Mouse (Mus musculus) megakaryocyte-erythroid progenitor cell, adult 5 weeks (primary cell): Measurements from ENCODE around the gene Atrn. TPM values are rescaled to one million over a fixed set of nuclear protein-coding genes. Genes with fewer than 3 reads are reported as not detected.

Experiments
- polyA plus RNA-seq: library from polyadenylated mRNA; stranded (reverse); fragments of >175 nt; gene quantifications from 2 replicates; pipeline ENCODE4 v1.2.3, GENCODE M21; 2012

The Atrn gene
- polyA plus RNA-seq: 3.7 and 4.0 TPM in 2 replicates

DNA sequence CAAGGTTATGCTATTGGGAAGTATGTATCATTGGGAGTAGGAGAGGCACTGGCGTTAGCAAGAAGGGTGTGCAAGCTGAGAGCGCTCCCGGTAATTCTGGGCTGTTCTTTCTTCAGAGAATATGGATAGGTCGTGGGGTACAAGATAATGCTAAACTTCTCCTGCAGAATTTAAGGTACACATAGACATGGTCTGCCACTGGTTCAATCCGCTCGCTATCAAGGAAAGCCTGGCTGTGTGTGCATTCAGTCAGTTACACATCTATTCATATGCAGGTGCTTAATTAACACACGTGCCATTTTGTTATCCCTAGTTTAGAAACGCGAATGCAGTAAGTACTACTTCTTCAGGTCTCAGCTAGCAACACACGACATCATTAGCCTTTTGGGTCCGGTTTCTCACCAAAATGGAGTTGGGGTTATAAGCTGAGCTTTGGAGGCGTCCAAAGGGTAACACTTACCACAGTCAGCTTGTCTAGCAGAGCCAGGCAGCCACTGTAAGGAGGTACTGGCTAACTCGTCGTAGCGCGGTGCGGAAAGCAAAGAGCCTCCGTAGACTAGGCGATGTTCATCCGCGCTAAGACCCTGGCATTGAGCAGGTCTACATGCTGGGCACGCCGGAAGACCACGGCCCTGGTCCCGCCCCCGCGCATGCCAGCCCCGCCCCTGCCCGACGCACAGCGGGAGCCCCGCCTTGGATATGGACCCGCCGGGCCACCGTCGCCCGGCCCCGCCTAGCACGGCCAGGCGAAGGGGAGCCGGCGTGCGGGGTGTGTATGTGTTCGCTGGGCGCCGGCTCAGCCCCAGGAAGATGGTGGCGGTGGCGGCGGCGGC is at the start of gene Atrn, which contains the start of gene 4930402H24Rik:
Gene Atrn (plus strand): TSS at position 745 of the 833 bp plus-strand sequence.
Gene 4930402H24Rik (minus strand): TSS at position 656 of the 833 bp plus-strand sequence.

GRCm38 (mm10) chr2:131042988-131043387 is 136.7 kb downstream of the Atrn start, which contains the start of gene Gfra4:
Gene Gfra4, minus strand, starts transcription at chr2:131043088.

GRCm38 (mm10) chr2:131063404-131063864 is 157.1 kb downstream of the Atrn start, which contains the start of gene Adam33:
Gene Adam33, minus strand, starts transcription at chr2:131063814.

Other genes starting within 250 kb of the Atrn start
- gene Ddrgk1, start 241.8 kb upstream of the Atrn start, polyA plus RNA-seq: 102 and 134 TPM in 2 replicates
- gene Itpa, start 238.9 kb upstream of the Atrn start, polyA plus RNA-seq: 5.6 and 6.6 TPM in 2 replicates
- 0.20 and 0.22 TPM in 2 replicates for gene Slc4a11, start 209.0 kb upstream of the Atrn start, polyA plus RNA-seq
- gene 4930402H24Rik, start 89 bp upstream of the Atrn start, polyA plus RNA-seq: 2.5 and 5.1 TPM in 2 replicates
- gene Gfra4, start 136.6 kb downstream of the Atrn start, polyA plus RNA-seq: 0.30 and 0.45 TPM in 2 replicates
- gene Adam33, start 157.3 kb downstream of the Atrn start, polyA plus RNA-seq: 0.31 and 0.94 TPM in 2 replicates
- gene Siglec1, start 180.3 kb downstream of the Atrn start, polyA plus RNA-seq: 0.17 TPM in 2 replicates
- gene Hspa12b, start 220.8 kb downstream of the Atrn start, polyA plus RNA-seq: 2.0 and 2.2 TPM in 2 replicates
- gene Gm11037, start 227.0 kb downstream of the Atrn start, polyA plus RNA-seq: not detected in 2 replicates